Mouse (Mus musculus): ENCODE data around the gene Prelp. TPM values are rescaled to one million over a fixed set of nuclear protein-coding genes. Genes with fewer than 3 reads are reported as not detected.

The Prelp gene
- polyA plus RNA-seq, 1 experiment, result 7.5 TPM

- 58% methylated on average over 3 of the region's 3 CpGs for WGBS
- Histone ChIP-seq H3K27ac (ENCODE audit: insufficient read depth, low read length) (no peak overlapping the region), H3K4me3 (replicated peaks; ENCODE audit: insufficient read depth, low read depth, low read length) (no peak overlapping the region), H3K27me3 (ENCODE audit: control insufficient read depth, insufficient read depth, low read length) (no peaks in the 10 kb centered on the region), H3K4me1 (ENCODE audit: control insufficient read depth, insufficient read depth, low read length) (peaks cover 12% of the 10 kb centered on the region)
- TF ChIP-seq CTCF (IDR thresholded peaks at IDR 0.05; ENCODE audit: borderline replicate concordance, insufficient read depth, low read depth, low read length) (no peak), POLR2A (IDR thresholded peaks at IDR 0.05; ENCODE audit: borderline replicate concordance, insufficient read depth, low read length) (no peak)
- DNase-seq, result no peak
Observed at GRCm38 (mm10) chr1:133929980-133930379, 8.8 kb upstream of the Prelp start.

GRCm38 (mm10) chr1:133925223-133925622, 4.0 kb upstream of the Prelp start:
- no peaks in the 10 kb centered on the region for H3K4me1 ChIP-seq (ENCODE audit: control insufficient read depth, insufficient read depth, low read length)
- TF ChIP-seq POLR2A (IDR thresholded peaks at IDR 0.05; ENCODE audit: borderline replicate concordance, insufficient read depth, low read length) (no peak), CTCF (IDR thresholded peaks at IDR 0.05; ENCODE audit: borderline replicate concordance, insufficient read depth, low read depth, low read length) (no peak)
- no peak overlapping the region for H3K27ac ChIP-seq (ENCODE audit: insufficient read depth, low read length)
- no peak for DNase-seq
- 90% methylated on average over 3 of the region's 3 CpGs for WGBS
- no peaks in the 10 kb centered on the region for H3K27me3 ChIP-seq (ENCODE audit: control insufficient read depth, insufficient read depth, low read length)
- H3K4me3 ChIP-seq (replicated peaks; ENCODE audit: insufficient read depth, low read depth, low read length), result no peak overlapping the region

GRCm38 (mm10) chr1:133924141-133924875, 3.1 kb upstream of the Prelp start:
- Histone ChIP-seq H3K4me1 (ENCODE audit: control insufficient read depth, insufficient read depth, low read length) (no peaks in the 10 kb centered on the region), H3K27ac (ENCODE audit: insufficient read depth, low read length) (no peak overlapping the region), H3K4me3 (replicated peaks; ENCODE audit: insufficient read depth, low read depth, low read length) (no peak overlapping the region), H3K27me3 (ENCODE audit: control insufficient read depth, insufficient read depth, low read length) (peaks cover 1% of the 10 kb centered on the region; the same call in 1 of the 2 replicates)
- TF ChIP-seq POLR2A (IDR thresholded peaks at IDR 0.05; ENCODE audit: borderline replicate concordance, insufficient read depth, low read length), result no peak
- TF ChIP-seq CTCF (IDR thresholded peaks at IDR 0.05; ENCODE audit: borderline replicate concordance, insufficient read depth, low read depth, low read length), result no peak
- DNase-seq, result peak in 1 of 2 experiments; percentile 12
- 47% methylated on average over 7 of the region's 7 CpGs for WGBS

- Histone ChIP-seq H3K4me1 (ENCODE audit: control insufficient read depth, insufficient read depth, low read length) (no peaks in the 10 kb centered on the region), H3K27ac (ENCODE audit: insufficient read depth, low read length) (no peak overlapping the region), H3K4me3 (replicated peaks; ENCODE audit: insufficient read depth, low read depth, low read length) (no peak overlapping the region), H3K27me3 (ENCODE audit: control insufficient read depth, insufficient read depth, low read length) (peaks cover 1% of the 10 kb centered on the region; the same call in 1 of the 2 replicates)
- DNase-seq, result no peak
- WGBS, result 94% methylated on average over 5 of the region's 5 CpGs
- TF ChIP-seq CTCF (IDR thresholded peaks at IDR 0.05; ENCODE audit: borderline replicate concordance, insufficient read depth, low read depth, low read length), result no peak
- no peak for TF ChIP-seq POLR2A (IDR thresholded peaks at IDR 0.05; ENCODE audit: borderline replicate concordance, insufficient read depth, low read length)
Observed at GRCm38 (mm10) chr1:133923071-133923470, 1.9 kb upstream of the Prelp start.

GRCm38 (mm10) chr1:133920876-133921275, 338 bp downstream of the Prelp start:
- 52% methylated on average over 3 of the region's 3 CpGs for WGBS
- H3K4me1 ChIP-seq (ENCODE audit: control insufficient read depth, insufficient read depth, low read length), result peaks cover 2% of the 10 kb centered on the region; the same call in 1 of the 2 replicates
- H3K4me3 ChIP-seq (replicated peaks; ENCODE audit: insufficient read depth, low read depth, low read length), result peak overlapping the region; percentile 24

GRCm38 (mm10) chr1:133920401-133920800, 813 bp downstream of the Prelp start:
- no peak overlapping the region for H3K4me3 ChIP-seq (replicated peaks; ENCODE audit: insufficient read depth, low read depth, low read length)
- H3K27me3 ChIP-seq (ENCODE audit: control insufficient read depth, insufficient read depth, low read length), result peaks cover 1% of the 10 kb centered on the region; the same call in 1 of the 2 replicates
- peaks cover 4% of the 10 kb centered on the region; the same call in 1 of the 2 replicates for H3K4me1 ChIP-seq (ENCODE audit: control insufficient read depth, insufficient read depth, low read length)
- DNase-seq, result no peak
- TF ChIP-seq CTCF (IDR thresholded peaks at IDR 0.05; ENCODE audit: borderline replicate concordance, insufficient read depth, low read depth, low read length), result no peak
- TF ChIP-seq POLR2A (IDR thresholded peaks at IDR 0.05; ENCODE audit: borderline replicate concordance, insufficient read depth, low read length), result no peak
- H3K27ac ChIP-seq (ENCODE audit: insufficient read depth, low read length), result no peak overlapping the region
- WGBS, result 66% methylated on average over 3 of the region's 3 CpGs

More at GRCm38 (mm10) chr1:133920876-133921275, 338 bp downstream of the Prelp start:
- Histone ChIP-seq H3K27me3 (ENCODE audit: control insufficient read depth, insufficient read depth, low read length) (peaks cover 1% of the 10 kb centered on the region; the same call in 1 of the 2 replicates), H3K27ac (ENCODE audit: insufficient read depth, low read length) (no peak overlapping the region; the same call in 1 of the 2 replicates)
- no peak for TF ChIP-seq CTCF (IDR thresholded peaks at IDR 0.05; ENCODE audit: borderline replicate concordance, insufficient read depth, low read depth, low read length)
- TF ChIP-seq POLR2A (IDR thresholded peaks at IDR 0.05; ENCODE audit: borderline replicate concordance, insufficient read depth, low read length), result no peak
- DNase-seq, result no peak

GRCm38 (mm10) chr1:133918088-133918470, 3.1 kb downstream of the Prelp start:
- H3K4me1 ChIP-seq (ENCODE audit: control insufficient read depth, insufficient read depth, low read length), result peaks cover 8% of the 10 kb centered on the region; the same call in 1 of the 2 replicates
- DNase-seq, result no peak
- H3K4me3 ChIP-seq (replicated peaks; ENCODE audit: insufficient read depth, low read depth, low read length), result no peak overlapping the region
- H3K27me3 ChIP-seq (ENCODE audit: control insufficient read depth, insufficient read depth, low read length), result peaks cover 1% of the 10 kb centered on the region; the same call in 1 of the 2 replicates
- 79% methylated on average over 6 of the region's 6 CpGs for WGBS
- H3K27ac ChIP-seq (ENCODE audit: insufficient read depth, low read length), result no peak overlapping the region
- TF ChIP-seq POLR2A (IDR thresholded peaks at IDR 0.05; ENCODE audit: borderline replicate concordance, insufficient read depth, low read length), result no peak
